Mouse (Mus musculus): Measurements from ENCODE around the gene Pin4. TPM values are rescaled to one million over a fixed set of nuclear protein-coding genes. Genes with fewer than 3 reads are reported as not detected.

Gene Pin4
- total and polyA plus RNA-seq, 2 experiments, result 2.2 to 14.0 TPM

- WGBS, result 82% methylated on average over 1 of the region's 1 CpGs
- Histone ChIP-seq H3K4me3 (ENCODE audit: insufficient read depth, low read depth, low read length) (no peak overlapping the region), H3K9ac (ENCODE audit: low read depth, low read length) (no peak overlapping the region)
Observed at GRCm38 (mm10) chrX:102169724-102170123, 50.5 kb downstream of the Pin4 start.

GRCm38 (mm10) chrX:102170135-102170534 is 50.9 kb downstream of the Pin4 start:
- DNase-seq (ENCODE audit: extremely low read depth, low read depth, low spot score), result no peak
- no peak overlapping the region for H3K27ac ChIP-seq (replicated peaks; ENCODE audit: insufficient read depth, low read depth, low read length)
- no peak overlapping the region for H3K4me3 ChIP-seq (ENCODE audit: insufficient read depth, low read depth, low read length)
- H3K9ac ChIP-seq (ENCODE audit: low read depth, low read length), result no peak overlapping the region
- TF ChIP-seq CTCF (IDR thresholded peaks at IDR 0.05; ENCODE audit: low read depth, low read length) (no peak), POLR2A (IDR thresholded peaks at IDR 0.05; ENCODE audit: extremely low read depth, insufficient read depth, low read length) (no peak)
- no peaks in the 10 kb centered on the region for H3K27me3 ChIP-seq (ENCODE audit: control insufficient read depth, insufficient read depth, low read length)
- WGBS, result 73% methylated on average over 3 of the region's 3 CpGs
- no peaks in the 10 kb centered on the region for H3K36me3 ChIP-seq (ENCODE audit: control insufficient read depth, insufficient read depth, low read length)
- no peaks in the 10 kb centered on the region for H3K4me1 ChIP-seq (ENCODE audit: control insufficient read depth, insufficient read depth, low read length)
- no peaks in the 10 kb centered on the region for H3K79me2 ChIP-seq (ENCODE audit: control insufficient read depth, insufficient read depth, low read length)

More at GRCm38 (mm10) chrX:102169724-102170123, 50.5 kb downstream of the Pin4 start:
- no peak for TF ChIP-seq CTCF (IDR thresholded peaks at IDR 0.05; ENCODE audit: low read depth, low read length)
- TF ChIP-seq POLR2A (IDR thresholded peaks at IDR 0.05; ENCODE audit: extremely low read depth, insufficient read depth, low read length), result no peak
- no peaks in the 10 kb centered on the region for H3K36me3 ChIP-seq (ENCODE audit: control insufficient read depth, insufficient read depth, low read length)
- H3K4me1 ChIP-seq (ENCODE audit: control insufficient read depth, insufficient read depth, low read length), result no peaks in the 10 kb centered on the region
- no peak for DNase-seq (ENCODE audit: extremely low read depth, low read depth, low spot score)
- no peak overlapping the region for H3K27ac ChIP-seq (replicated peaks; ENCODE audit: insufficient read depth, low read depth, low read length)
- H3K27me3 ChIP-seq (ENCODE audit: control insufficient read depth, insufficient read depth, low read length), result no peaks in the 10 kb centered on the region
- H3K79me2 ChIP-seq (ENCODE audit: control insufficient read depth, insufficient read depth, low read length), result no peaks in the 10 kb centered on the region

GRCm38 (mm10) chrX:102170900-102171299 is 51.7 kb downstream of the Pin4 start:
- H3K27me3 ChIP-seq (ENCODE audit: control insufficient read depth, insufficient read depth, low read length), result no peaks in the 10 kb centered on the region
- no peaks in the 10 kb centered on the region for H3K79me2 ChIP-seq (ENCODE audit: control insufficient read depth, insufficient read depth, low read length)
- H3K36me3 ChIP-seq (ENCODE audit: control insufficient read depth, insufficient read depth, low read length), result no peaks in the 10 kb centered on the region
- no peak overlapping the region for H3K4me3 ChIP-seq (ENCODE audit: insufficient read depth, low read depth, low read length)
- no peak for TF ChIP-seq POLR2A (IDR thresholded peaks at IDR 0.05; ENCODE audit: extremely low read depth, insufficient read depth, low read length)
- no peak for TF ChIP-seq CTCF (IDR thresholded peaks at IDR 0.05; ENCODE audit: low read depth, low read length)
- DNase-seq (ENCODE audit: extremely low read depth, low read depth, low spot score), result no peak
- WGBS, result 32% methylated on average over 3 of the region's 3 CpGs
- H3K4me1 ChIP-seq (ENCODE audit: control insufficient read depth, insufficient read depth, low read length), result no peaks in the 10 kb centered on the region
- no peak overlapping the region for H3K27ac ChIP-seq (replicated peaks; ENCODE audit: insufficient read depth, low read depth, low read length)
- no peak overlapping the region for H3K9ac ChIP-seq (ENCODE audit: low read depth, low read length)

GRCm38 (mm10) chrX:102175538-102176287 is 56.5 kb downstream of the Pin4 start:
- no peak overlapping the region for H3K9ac ChIP-seq (ENCODE audit: low read depth, low read length)
- 86% methylated on average over 5 of the region's 5 CpGs for WGBS
- H3K27ac ChIP-seq (replicated peaks; ENCODE audit: insufficient read depth, low read depth, low read length), result no peak overlapping the region
- no peaks in the 10 kb centered on the region for H3K4me1 ChIP-seq (ENCODE audit: control insufficient read depth, insufficient read depth, low read length)
- H3K79me2 ChIP-seq (ENCODE audit: control insufficient read depth, insufficient read depth, low read length), result no peaks in the 10 kb centered on the region
- DNase-seq (ENCODE audit: extremely low read depth, low read depth, low spot score), result peak; percentile 39
- no peaks in the 10 kb centered on the region for H3K36me3 ChIP-seq (ENCODE audit: control insufficient read depth, insufficient read depth, low read length)
- no peak overlapping the region for H3K4me3 ChIP-seq (ENCODE audit: insufficient read depth, low read depth, low read length)
- H3K27me3 ChIP-seq (ENCODE audit: control insufficient read depth, insufficient read depth, low read length), result no peaks in the 10 kb centered on the region
- TF ChIP-seq POLR2A (IDR thresholded peaks at IDR 0.05; ENCODE audit: extremely low read depth, insufficient read depth, low read length) (no peak), CTCF (IDR thresholded peaks at IDR 0.05; ENCODE audit: low read depth, low read length) (no peak)

Other genes with a start within 250 kb of the Pin4 start
- gene Rtl5, start 48.1 kb upstream of the Pin4 start, total RNA-seq (2014; rRNA removed), result 0.74 and 1.5 TPM in 2 replicates
- 0.76 and 0.97 TPM in 2 replicates for gene Rtl5, start 48.1 kb upstream of the Pin4 start, polyA plus RNA-seq (2012; rRNA removed)
- 0.28 and 0.34 TPM in 2 replicates for gene Ercc6l, start 37.6 kb downstream of the Pin4 start, total RNA-seq (2014; rRNA removed)
- gene Ercc6l, start 37.6 kb downstream of the Pin4 start, polyA plus RNA-seq (2012; rRNA removed), result 0.04 and 0.06 TPM in 2 replicates
- gene Rps4x, start 69.9 kb downstream of the Pin4 start, total RNA-seq (2014; rRNA removed), result 619 and 632 TPM in 2 replicates
- 187 and 189 TPM in 2 replicates for gene Rps4x, start 69.9 kb downstream of the Pin4 start, polyA plus RNA-seq (2012; rRNA removed)
- gene Cited1, start 132.7 kb downstream of the Pin4 start, total RNA-seq (2014; rRNA removed), result not detected in 2 replicates
- gene Cited1, start 132.7 kb downstream of the Pin4 start, polyA plus RNA-seq (2012; rRNA removed), result 0.14 TPM in 1 of 2 replicates, not detected in the other